Mouse (Mus musculus) Patski (cell line): ENCODE results near the gene Bicc1. TPM values are rescaled to one million over a fixed set of nuclear protein-coding genes. Genes with fewer than 3 reads are reported as not detected.

Source experiments
- ATAC-seq: fragments of 100-300 bp; one replicate; pipeline ENCODE4 v1.8.0; 2021
- CTCF ChIA-PET: fragments of 350-600 bp; sonication (Branson Sonifier 250); formaldehyde crosslinking; loops from one replicate; lab custom pipeline; 2022; ENCODE audit warnings: inconsistent platforms; lab: Charles Lee
- POLR2A ChIA-PET: fragments of 350-600 bp; sonication (Branson Sonifier 250); formaldehyde crosslinking; loops from one replicate; lab custom pipeline; 2022; ENCODE audit warnings: antibody characterized with exemption, inconsistent platforms; lab: Charles Lee
- DNase-seq: peaks from one replicate; pipeline ENCODE4 v3.0.0-alpha.2; 2011; ENCODE audit warnings: low read depth, low spot score
- H3K27me3 ChIP-seq: fragments of 371-371 bp; one replicate; pipeline ENCODE4 v1.5.1; 2021
- CTCF ChIP-seq: fragments of 100-300 bp; IDR thresholded peaks from one replicate; pipeline ENCODE4 v1.5.1; 2021
- in situ Hi-C: fragments of 300-500 bp; cut with MboI; formaldehyde crosslinking; loops from 3 replicates; pipeline ENCODE4 v1.11.1; 2018; ENCODE audit warnings: low pct_unique_long_range_greater_than_20kb, mixed read lengths
- polyA plus RNA-seq: library from polyadenylated mRNA; unstranded; gene quantifications from one replicate; pipeline ENCODE4 v1.2.3, GENCODE M21; 2021

The Bicc1 gene
- polyA plus RNA-seq, 1 experiment from 2014 or later, result 384 TPM

DNA sequence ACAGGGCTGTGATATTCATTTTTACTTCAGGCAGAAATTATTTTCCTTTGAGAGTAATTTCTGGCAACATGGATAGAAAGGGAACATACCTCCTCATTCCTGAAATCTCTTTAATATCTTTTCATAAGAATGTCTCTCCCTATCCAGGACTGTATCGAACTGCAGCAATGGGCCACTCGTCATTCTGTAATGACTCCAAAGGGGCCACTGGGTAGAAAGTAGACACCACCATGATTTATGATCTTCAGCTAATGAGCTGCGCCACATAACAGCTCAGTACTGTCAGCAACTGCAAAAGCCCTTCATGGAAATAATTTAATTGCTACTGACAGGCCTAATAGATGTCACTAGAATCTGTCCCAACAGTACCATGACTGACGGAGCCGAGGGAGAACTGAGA, 139.0 kb downstream of the Bicc1 start:
- ChIA-PET CTCF (interaction anchor here (1.8 kb wide), 1 partner anchor 9 kb away, joined by 6 read pairs; no protein-coding TSS in a partner anchor), POLR2A (interaction anchor here (1.3 kb wide), 1 partner anchor 9 kb away, joined by 6 read pairs; no protein-coding TSS in a partner anchor)
- in situ Hi-C loops, result no loop called here
- no peak for ATAC-seq
- no peak for TF ChIP-seq CTCF
- DNase-seq, result no peak
- no peaks in the 10 kb centered on the region for H3K27me3 ChIP-seq

DNA sequence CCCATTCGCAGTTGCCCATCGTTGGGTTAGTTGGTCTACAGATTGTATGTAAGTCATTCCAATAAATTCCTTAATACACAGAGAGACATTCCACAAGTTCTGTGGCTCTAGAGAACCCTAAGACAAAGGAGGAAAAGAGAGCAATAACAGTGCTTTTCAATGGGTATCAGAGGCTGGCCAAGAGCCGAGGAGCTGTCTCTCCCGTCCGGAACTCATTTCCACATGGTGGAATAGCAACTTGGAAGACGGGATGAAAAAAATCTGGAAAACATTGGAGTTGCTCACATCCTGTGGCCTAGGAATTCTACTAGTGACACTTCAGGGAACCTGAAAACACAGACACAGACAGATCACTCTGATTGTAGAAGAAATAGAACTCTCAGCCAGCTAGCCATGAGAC, 139.7 kb downstream of the Bicc1 start:
- TF ChIP-seq CTCF, result no peak
- DNase-seq (no peak), ATAC-seq (no peak)
- ChIA-PET CTCF (interaction anchor here (1.8 kb wide), 1 partner anchor 9 kb away, joined by 6 read pairs; no protein-coding TSS in a partner anchor), POLR2A (interaction anchor here (1.3 kb wide), 1 partner anchor 8 kb away, joined by 6 read pairs; no protein-coding TSS in a partner anchor)
- H3K27me3 ChIP-seq, result no peaks in the 10 kb centered on the region
- in situ Hi-C loops, result no loop called here

DNA sequence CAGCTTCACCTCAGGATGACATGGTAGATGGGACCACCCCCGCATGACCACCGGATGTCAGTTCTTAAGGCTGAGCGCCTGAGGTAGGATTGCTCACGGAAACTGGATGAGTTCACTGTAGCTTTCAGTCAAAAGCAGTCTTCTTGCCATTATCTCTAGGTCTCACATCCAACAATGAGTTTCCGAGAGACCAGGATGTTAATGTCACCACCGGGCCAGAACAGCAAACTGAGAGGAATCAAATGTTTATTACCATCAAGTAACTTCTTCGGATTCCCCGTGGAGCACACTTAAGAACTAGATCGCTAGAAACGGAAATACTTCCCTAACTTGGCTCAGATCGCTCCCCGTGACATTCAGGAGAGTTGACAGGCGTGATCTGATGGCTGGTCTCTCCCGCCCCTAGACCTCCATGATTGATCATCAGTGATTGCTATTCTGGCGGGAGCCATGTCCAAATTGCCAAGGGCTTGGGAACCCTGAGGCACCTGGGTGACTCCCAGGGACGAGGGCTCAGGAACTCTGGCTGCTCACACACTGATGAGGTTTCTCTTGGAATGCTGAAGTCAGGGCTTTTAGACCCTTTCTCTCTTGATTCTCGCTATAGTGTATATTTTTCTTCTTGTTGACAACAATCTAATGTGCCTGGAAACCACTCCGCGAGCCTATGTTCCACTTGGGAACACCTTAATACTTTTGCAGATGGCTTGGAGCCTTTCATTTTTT, 149.6 kb downstream of the Bicc1 start:
- CTCF ChIA-PET, result interaction anchor here (2.1 kb wide), 1 partner anchor 11 kb away, joined by 6 read pairs; no protein-coding TSS in a partner anchor
- DNase-seq (no peak), ATAC-seq (no peak)
- in situ Hi-C loops, result no loop called here
- TF ChIP-seq CTCF, result no peak
- POLR2A ChIA-PET, result no interaction called here
- H3K27me3 ChIP-seq, result no peaks in the 10 kb centered on the region

DNA sequence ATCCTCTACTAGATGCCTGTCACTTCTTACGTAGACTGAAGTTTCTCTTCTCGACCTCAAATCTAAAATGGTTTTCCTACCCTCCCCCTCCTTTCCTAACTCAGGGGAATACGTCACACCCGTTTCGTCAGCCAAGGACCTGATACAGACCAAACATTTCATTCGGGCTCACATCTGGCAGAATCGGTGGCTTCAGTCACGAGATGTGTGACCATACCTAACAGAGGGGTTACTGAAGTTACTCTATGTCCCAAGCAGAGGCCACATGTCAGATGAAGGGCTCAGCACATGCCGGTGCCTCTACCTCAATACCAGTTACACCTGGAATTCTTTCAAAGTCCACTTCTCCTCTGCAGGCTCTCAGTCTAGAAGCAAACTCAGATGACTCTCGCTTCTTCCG, 150.8 kb downstream of the Bicc1 start:
- ChIA-PET CTCF (interaction anchor here (1.5 kb wide), 1 partner anchor 10 kb away, joined by 9 read pairs; no protein-coding TSS in a partner anchor), POLR2A (no interaction called here)
- in situ Hi-C loops, result no loop called here
- H3K27me3 ChIP-seq, result no peaks in the 10 kb centered on the region
- TF ChIP-seq CTCF, result no peak
- DNase-seq (no peak), ATAC-seq (no peak)

DNA sequence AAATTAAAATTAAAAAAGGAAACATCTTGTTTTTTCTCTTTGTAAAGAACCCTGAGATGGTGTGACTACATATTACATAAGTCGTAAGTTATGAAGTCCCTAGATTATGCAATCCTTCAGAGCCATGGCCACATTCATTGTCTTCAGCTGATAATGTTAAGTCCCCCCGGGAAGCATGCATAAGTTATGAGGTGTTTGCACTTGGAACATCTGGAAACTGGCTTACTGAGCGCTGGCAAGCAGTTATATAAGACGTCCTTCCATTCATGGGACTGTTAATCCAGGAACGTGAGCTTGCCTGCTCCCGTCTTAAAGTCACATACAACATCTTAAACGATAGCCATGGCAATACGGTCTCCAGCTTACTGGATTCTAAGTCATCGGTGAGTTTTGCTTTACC, 151.5 kb downstream of the Bicc1 start:
- in situ Hi-C loops, result no loop called here
- TF ChIP-seq CTCF, result no peak
- no peaks in the 10 kb centered on the region for H3K27me3 ChIP-seq
- ChIA-PET POLR2A (interaction anchor here (0.7 kb wide), 1 partner anchor 422 kb away, joined by 5 read pairs; no protein-coding TSS in a partner anchor), CTCF (interaction anchor here (1.5 kb wide), 1 partner anchor 9 kb away, joined by 9 read pairs; no protein-coding TSS in a partner anchor)
- ATAC-seq (no peak), DNase-seq (no peak)

DNA sequence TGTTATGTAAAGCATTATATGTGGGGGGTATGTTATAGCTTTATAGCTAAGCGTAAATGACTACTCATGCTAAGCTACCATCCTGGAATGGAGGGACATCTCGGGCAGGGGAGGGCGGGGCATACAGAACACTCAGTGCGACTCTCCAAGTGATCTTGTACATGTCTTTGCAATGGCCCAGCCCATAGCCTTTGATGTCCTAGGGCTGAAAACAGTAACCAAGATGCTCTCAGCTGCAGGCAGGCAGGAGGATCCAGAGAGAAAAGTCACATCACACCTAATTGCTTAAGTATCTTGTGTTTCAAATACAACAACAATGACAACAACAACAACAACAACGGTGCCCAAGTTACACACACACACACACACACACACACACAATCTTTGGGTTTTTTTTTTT, 152.0 kb downstream of the Bicc1 start:
- ChIA-PET POLR2A (interaction anchor here (0.7 kb wide), 1 partner anchor 422 kb away, joined by 5 read pairs; no protein-coding TSS in a partner anchor), CTCF (interaction anchor here (1.5 kb wide), 1 partner anchor 9 kb away, joined by 9 read pairs; no protein-coding TSS in a partner anchor)
- H3K27me3 ChIP-seq, result no peaks in the 10 kb centered on the region
- TF ChIP-seq CTCF, result no peak
- DNase-seq (no peak), ATAC-seq (no peak)
- in situ Hi-C loops, result no loop called here

DNA sequence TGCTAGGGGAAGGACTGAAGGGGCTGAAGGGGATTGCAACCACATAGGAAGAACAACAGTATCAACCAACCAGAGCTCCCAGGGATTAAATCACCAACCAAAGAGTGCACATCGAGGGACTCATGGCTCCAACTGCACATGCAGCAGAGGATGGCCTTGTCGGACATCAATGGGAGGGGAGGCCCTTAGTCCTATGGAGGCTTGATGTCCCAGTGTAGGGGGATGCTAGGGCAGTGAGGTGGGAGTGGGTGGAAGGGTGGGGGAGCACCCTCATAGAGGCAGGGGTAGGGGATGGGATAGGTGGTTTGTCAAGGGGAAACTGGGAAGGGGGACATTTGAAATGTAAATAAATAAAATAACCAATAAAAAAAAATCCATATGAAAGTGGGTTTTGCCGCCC, 152.5 kb downstream of the Bicc1 start:
- no peaks in the 10 kb centered on the region for H3K27me3 ChIP-seq
- ChIA-PET POLR2A (interaction anchor here (0.7 kb wide), 1 partner anchor 12 kb away, joined by 4 read pairs; no protein-coding TSS in a partner anchor), CTCF (interaction anchor here (1.5 kb wide), 1 partner anchor 9 kb away, joined by 4 read pairs; no protein-coding TSS in a partner anchor)
- no peak for DNase-seq
- in situ Hi-C loops, result no loop called here
- TF ChIP-seq CTCF, result no peak
- ATAC-seq, result no peak

DNA sequence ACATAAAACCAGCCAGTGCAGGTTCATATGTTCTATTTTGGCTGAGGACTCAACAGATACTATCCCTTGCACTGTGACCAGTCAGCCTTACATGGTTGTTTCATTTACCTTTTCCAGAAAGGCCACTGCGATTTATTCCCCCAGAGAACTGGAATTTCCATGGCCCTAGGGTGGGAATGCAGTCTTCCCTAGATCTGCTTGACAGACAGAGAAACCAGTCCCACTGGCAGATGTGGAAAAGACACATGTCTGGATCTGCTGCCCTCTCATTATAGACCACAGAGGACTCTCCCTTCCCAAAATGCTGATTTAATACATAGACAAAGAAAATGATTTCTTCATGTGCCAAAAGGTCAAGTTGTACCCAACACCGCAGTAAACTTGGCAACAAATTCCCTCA, 156.6 kb downstream of the Bicc1 start:
- in situ Hi-C loops, result no loop called here
- DNase-seq (no peak), ATAC-seq (no peak)
- TF ChIP-seq CTCF, result no peak
- ChIA-PET CTCF (no interaction called here), POLR2A (no interaction called here)
- H3K27me3 ChIP-seq, result no peaks in the 10 kb centered on the region

DNA sequence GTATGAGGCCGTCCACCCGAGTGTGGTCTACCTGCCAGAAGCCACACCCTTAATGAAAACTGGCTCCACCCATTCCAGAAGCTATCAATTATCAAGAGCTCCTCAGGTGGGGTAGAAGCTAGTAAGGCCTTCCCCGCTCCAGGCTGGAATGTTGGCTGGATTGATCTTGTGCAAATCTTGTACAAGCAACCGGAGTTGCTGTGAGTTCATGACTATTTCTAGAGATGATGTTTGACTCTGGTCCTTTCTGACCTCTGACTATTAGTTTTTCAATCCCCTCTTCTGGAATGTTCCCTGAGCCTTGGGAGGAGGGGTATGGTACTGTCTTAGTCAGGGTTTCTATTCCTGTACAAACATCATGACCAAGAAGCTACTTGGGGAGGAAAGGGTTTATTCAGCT, 157.3 kb downstream of the Bicc1 start:
- DNase-seq (no peak), ATAC-seq (no peak)
- CTCF ChIA-PET, result interaction anchor here (1.3 kb wide), 1 partner anchor 12 kb away, joined by 3 read pairs; no protein-coding TSS in a partner anchor
- POLR2A ChIA-PET, result no interaction called here
- in situ Hi-C loops, result no loop called here
- no peaks in the 10 kb centered on the region for H3K27me3 ChIP-seq
- TF ChIP-seq CTCF, result no peak

DNA sequence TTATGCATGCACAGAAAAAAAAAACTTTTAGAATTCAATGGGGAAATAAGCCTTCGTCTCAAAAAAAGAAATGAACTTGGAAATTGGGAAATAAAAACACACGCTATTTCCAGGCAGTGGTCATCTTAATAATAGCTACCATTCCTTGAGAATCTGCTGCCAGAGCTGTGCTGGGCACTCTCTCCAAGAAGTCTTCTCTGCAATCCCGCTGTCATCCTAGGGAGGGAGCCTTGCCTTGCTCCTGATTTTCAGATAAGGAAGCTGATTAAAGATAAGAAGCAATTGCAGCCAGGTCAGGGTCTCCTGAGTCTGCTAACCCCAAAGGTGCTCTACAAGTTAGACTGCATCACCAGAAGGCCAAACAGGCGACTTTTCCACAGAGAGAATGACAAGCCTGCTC, 161.4 kb downstream of the Bicc1 start:
- CTCF ChIA-PET, result interaction anchor here (0.8 to 1.8 kb wide), 2 partner anchors 8 to 10 kb away, joined by 4 to 9 read pairs; no protein-coding TSS in a partner anchor
- ATAC-seq (no peak), DNase-seq (no peak)

DNA sequence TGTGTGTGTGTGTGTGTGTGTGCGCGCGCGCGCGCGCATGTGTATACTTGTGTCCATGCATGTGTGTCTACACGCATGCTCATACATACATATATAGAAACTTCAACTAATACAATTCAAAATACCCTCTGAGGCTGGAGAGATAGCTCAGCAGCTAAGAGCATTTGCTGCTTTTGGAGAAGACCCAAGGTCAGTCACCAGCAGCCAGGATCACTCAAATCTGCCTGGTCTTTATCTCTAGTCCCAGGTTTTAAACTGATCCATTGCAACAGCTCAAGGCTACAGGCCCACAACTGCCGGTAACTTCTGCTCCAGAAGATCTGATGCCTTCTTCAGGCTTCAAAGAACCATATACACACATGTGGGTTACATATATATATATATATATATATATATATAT, 163.4 kb downstream of the Bicc1 start:
- POLR2A ChIA-PET, result no interaction called here
- TF ChIP-seq CTCF, result no peak
- DNase-seq (no peak), ATAC-seq (no peak)
- H3K27me3 ChIP-seq, result no peaks in the 10 kb centered on the region
- CTCF ChIA-PET, result no interaction called here
- in situ Hi-C loops, result no loop called here

More for the DNA sequence above, 161.4 kb downstream of the Bicc1 start:
- in situ Hi-C loops, result no loop called here
- POLR2A ChIA-PET, result interaction anchor here (1.5 kb wide), 1 partner anchor 130 kb away, joined by 3 read pairs; no protein-coding TSS in a partner anchor
- no peaks in the 10 kb centered on the region for H3K27me3 ChIP-seq
- TF ChIP-seq CTCF, result peak; percentile 60
